Mouse (Mus musculus): ENCODE data around the gene Avil.

DNA sequence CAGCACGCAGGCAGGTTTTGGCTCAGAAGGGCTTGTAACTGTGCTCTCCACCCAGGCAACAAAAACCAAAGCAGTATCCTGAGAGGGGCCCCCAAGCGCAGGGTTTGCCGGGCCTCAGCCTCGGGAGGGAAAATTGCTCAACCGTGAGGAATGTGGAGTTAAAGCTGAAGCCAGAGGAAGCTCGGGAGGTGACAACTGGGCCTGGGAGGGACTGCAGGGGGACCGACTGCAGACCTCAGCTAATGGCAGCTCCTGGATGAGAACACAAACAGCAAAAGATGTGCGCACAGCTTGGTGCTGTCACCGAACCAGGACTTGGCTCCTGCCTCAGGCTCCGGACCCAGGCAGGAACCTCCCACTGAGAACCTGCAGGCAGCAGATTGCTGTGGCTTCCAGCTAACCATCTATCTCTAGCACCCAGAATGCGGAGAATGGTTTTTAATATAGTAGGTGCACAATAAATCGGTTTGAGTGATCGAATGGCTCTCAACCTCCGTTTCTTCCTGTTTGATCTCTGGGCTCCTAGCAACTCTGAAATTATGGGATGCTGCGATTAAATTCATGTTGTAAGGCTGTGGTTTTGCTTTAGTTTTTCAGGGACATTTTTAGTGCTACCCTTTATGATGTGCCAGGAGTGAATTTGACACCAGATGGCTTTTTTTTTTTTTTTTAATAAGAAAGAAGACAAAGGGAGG lies 38.1 kb upstream of the Avil start:
- TF ChIP-seq POLR2A (IDR thresholded peaks at IDR 0.05; ENCODE audit: borderline replicate concordance, control insufficient read depth, low read depth, low read length) (no peak), CTCF (IDR thresholded peaks at IDR 0.05; ENCODE audit: control insufficient read depth, insufficient read depth, low read length) (no peak)
